Mouse (Mus musculus): ENCODE results near the gene Gas7.

GRCm38 (mm10) chr11:67681871-67682270 is 226.6 kb downstream of the Gas7 start:
- TF ChIP-seq CTCF (IDR thresholded peaks at IDR 0.05; ENCODE audit: low read depth, low read length) (no peak), GATA1 (IDR thresholded peaks at IDR 0.05; ENCODE audit: borderline replicate concordance, low read length) (no peak), TAL1 (conservative IDR thresholded peaks at IDR 0.05; ENCODE audit: low read depth, low read length) (no peak)

All from G1E (cell line).